Mouse (Mus musculus) left cerebral cortex, adult 2 months (tissue): Measurements from ENCODE around the gene Pik3cd. TPM values are rescaled to one million over a fixed set of nuclear protein-coding genes. Genes with fewer than 3 reads are reported as not detected.
A peak's percentile ranks its signal among the peaks of the same experiment; 100 is the strongest.

Experiments used
- DNase-seq, 2 experiments: peaks; one replicate each; pipeline ENCODE4 v3.0.0; 2021 to 2022; ENCODE audit warnings: low spot score in 2 of 2, mixed read lengths in 1 of 2; ENCODE audit errors: extremely low spot score in 1 of 2
- H3K27ac ChIP-seq: fragments of 200-600 bp; 2 replicates; pipeline ENCODE4 v1.8.1; 2022
- H3K4me3 ChIP-seq: fragments of 200-600 bp; 2 replicates; pipeline ENCODE4 v1.8.1; 2022
- CTCF ChIP-seq: fragments of 200-600 bp; IDR thresholded peaks from 2 replicates; pipeline ENCODE4 v1.8.1; 2022; ENCODE audit warnings: antibody characterized with exemption, mild to moderate bottlenecking, moderate library complexity
- intact Hi-C: fragments of 180-260 bp; cut with DNase I; formaldehyde crosslinking; loops from one replicate; pipeline ENCODE4 v1.15.1; 2025
- total RNA-seq, 2 experiments: library from RNA; stranded (reverse); gene quantifications; 2 replicates each; pipeline ENCODE4 v1.2.3; 2021

Pik3cd gene
- total RNA-seq, 2 experiments from 2014 or later, result 24.6 to 25.4 TPM

- intact Hi-C loops, result loop anchor here (1.0 kb wide), 1 partner anchor 14 kb away; the partner anchor contains the start of gene Tmem201
- Histone ChIP-seq H3K27ac (peak overlapping the region; percentile 65), H3K4me3 (no peak overlapping the region)
- TF ChIP-seq CTCF, result peak; percentile 61
- DNase-seq, result peak in 1 of 2 experiments; percentile 57
Observed at GRCm38 (mm10) chr4:149723855-149724731, 21.7 kb upstream of the Pik3cd start.

GRCm38 (mm10) chr4:149723021-149723390 is 20.6 kb upstream of the Pik3cd start:
- intact Hi-C loops, result no loop called here
- DNase-seq, result no peak
- TF ChIP-seq CTCF, result no peak
- H3K4me3 ChIP-seq, result no peak overlapping the region
- no peak overlapping the region for H3K27ac ChIP-seq

GRCm38 (mm10) chr4:149722104-149723020 is 20.0 kb upstream of the Pik3cd start:
- no peak for DNase-seq
- no peak overlapping the region for H3K27ac ChIP-seq
- no peak overlapping the region for H3K4me3 ChIP-seq
- TF ChIP-seq CTCF, result no peak
- intact Hi-C loops, result no loop called here

GRCm38 (mm10) chr4:149721163-149721562 is 18.8 kb upstream of the Pik3cd start:
- TF ChIP-seq CTCF, result no peak
- intact Hi-C loops, result no loop called here
- Histone ChIP-seq H3K4me3 (no peak overlapping the region), H3K27ac (no peak overlapping the region)
- DNase-seq, result no peak

- intact Hi-C loops, result loop anchor here (10.0 kb wide), 1 partner anchor 575 kb away; no protein-coding TSS in a partner anchor
- DNase-seq, result no peak
Observed at GRCm38 (mm10) chr4:149719686-149720085, 17.3 kb upstream of the Pik3cd start.

GRCm38 (mm10) chr4:149714542-149714941 is 12.2 kb upstream of the Pik3cd start:
- no peak for TF ChIP-seq CTCF
- Histone ChIP-seq H3K4me3 (no peak overlapping the region), H3K27ac (no peak overlapping the region)
- no peak for DNase-seq
- intact Hi-C loops, result loop anchor here (10.0 kb wide), 1 partner anchor 570 kb away; no protein-coding TSS in a partner anchor

More at GRCm38 (mm10) chr4:149719686-149720085, 17.3 kb upstream of the Pik3cd start:
- Histone ChIP-seq H3K4me3 (no peak overlapping the region), H3K27ac (no peak overlapping the region)
- peak; percentile 58 for TF ChIP-seq CTCF

- Histone ChIP-seq H3K27ac (no peak overlapping the region), H3K4me3 (no peak overlapping the region)
- DNase-seq, result no peak
- TF ChIP-seq CTCF, result peak; percentile 80
- intact Hi-C loops, result loop anchor here (2.0 to 10.0 kb wide), 2 partner anchors 163 to 567 kb away; no protein-coding TSS in a partner anchor
Observed at GRCm38 (mm10) chr4:149711955-149712354, 9.6 kb upstream of the Pik3cd start.

GRCm38 (mm10) chr4:149711485-149711884 is 9.1 kb upstream of the Pik3cd start:
- Histone ChIP-seq H3K27ac (no peak overlapping the region), H3K4me3 (no peak overlapping the region)
- no peak for DNase-seq
- TF ChIP-seq CTCF, result no peak
- intact Hi-C loops, result loop anchor here (2.0 to 10.0 kb wide), 2 partner anchors 163 to 567 kb away; no protein-coding TSS in a partner anchor

GRCm38 (mm10) chr4:149710510-149710909 is 8.1 kb upstream of the Pik3cd start:
- Histone ChIP-seq H3K4me3 (no peak overlapping the region), H3K27ac (no peak overlapping the region)
- intact Hi-C loops, result loop anchor here (1.0 to 10.0 kb wide), 3 partner anchors 60 to 566 kb away; no protein-coding TSS in a partner anchor
- TF ChIP-seq CTCF, result peak; percentile 74
- DNase-seq, result no peak

- H3K4me3 ChIP-seq, result no peak overlapping the region
- DNase-seq, result no peak
- intact Hi-C loops, result no loop called here
- H3K27ac ChIP-seq, result no peak overlapping the region
- TF ChIP-seq CTCF, result no peak
Observed at GRCm38 (mm10) chr4:149705941-149706340, 3.6 kb upstream of the Pik3cd start.

GRCm38 (mm10) chr4:149705298-149705697 is 2.9 kb upstream of the Pik3cd start:
- no peak overlapping the region for H3K27ac ChIP-seq
- no peak for DNase-seq
- H3K4me3 ChIP-seq, result no peak overlapping the region
- no peak for TF ChIP-seq CTCF
- intact Hi-C loops, result no loop called here
